Mouse (Mus musculus) heart, postnatal 25 days (tissue): ENCODE data around the gene Gm21454. TPM values are rescaled to one million over a fixed set of nuclear protein-coding genes. Genes with fewer than 3 reads are reported as not detected.
"Not testable (repeated sequence)": the region's sequence is repeated elsewhere in the genome, so short reads cannot be mapped to it uniquely, and the experiment has no call there.

ENCODE experiments used
- DNase-seq: peaks from one replicate; pipeline ENCODE4 v3.0.0; 2022; ENCODE audit warnings: low spot score
- intact Hi-C: fragments of 180-260 bp; cut with DNase I; formaldehyde crosslinking; loops from one replicate; pipeline ENCODE4 v1.15.1; 2025
- total RNA-seq, 2 experiments: library from RNA; stranded (reverse); gene quantifications; 2 replicates each; pipeline ENCODE4 v1.2.3; 2021

Gm21454 gene
- not detected for total RNA-seq

DNA sequence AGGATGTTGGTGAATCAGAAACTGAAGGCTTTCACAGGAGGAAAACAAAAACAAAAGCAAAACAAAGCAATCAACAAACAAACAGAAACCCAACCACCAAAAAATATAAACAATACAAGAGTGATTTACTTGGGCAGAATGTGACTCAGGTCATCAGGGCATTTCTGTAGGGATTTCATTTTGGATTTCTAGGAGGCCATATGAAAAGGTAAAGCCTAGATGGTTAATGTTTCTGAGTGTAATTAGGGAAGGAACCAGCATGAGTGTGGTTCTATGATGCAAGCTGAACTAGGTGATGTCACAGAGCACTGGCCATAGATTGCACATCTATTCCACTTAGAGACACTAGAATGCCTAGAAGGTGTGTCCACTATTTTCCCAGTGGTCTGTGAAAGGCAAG lies at the start of gene Gm21454, which contains the start of gene Gm21440:
Gene Gm21454, plus strand, starts transcription at position 352 of the 400 bp plus-strand sequence.
Gene Gm21440, plus strand, starts transcription at position 301 of the 400 bp plus-strand sequence.
- DNase-seq, intact Hi-C loops: not testable (repeated sequence)

DNA sequence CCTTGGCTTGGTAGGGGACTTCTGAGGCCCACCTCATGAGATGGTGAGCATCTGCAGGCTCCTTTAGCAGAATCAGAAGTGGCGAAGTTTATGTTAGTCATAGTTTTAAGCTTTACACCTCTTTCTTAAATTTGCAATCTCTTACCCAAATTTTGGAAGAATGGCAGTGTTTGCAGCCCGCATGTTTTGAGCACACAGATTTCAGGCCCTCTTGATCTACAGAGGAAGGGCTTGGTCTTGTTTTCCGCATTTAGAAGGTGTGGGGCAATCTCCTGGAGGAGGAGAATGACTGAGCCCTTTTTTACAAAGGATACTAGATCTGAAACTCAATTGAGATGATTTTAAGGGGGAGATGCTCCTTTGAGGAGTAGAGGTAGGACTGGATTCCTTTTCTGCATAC lies 28.4 kb upstream of the Gm21454 start, which contains the start of gene Gm21828:
Gene Gm21828, minus strand, starts transcription at position 101 of the 400 bp plus-strand sequence.
- intact Hi-C loops, DNase-seq: not testable (repeated sequence)

DNA sequence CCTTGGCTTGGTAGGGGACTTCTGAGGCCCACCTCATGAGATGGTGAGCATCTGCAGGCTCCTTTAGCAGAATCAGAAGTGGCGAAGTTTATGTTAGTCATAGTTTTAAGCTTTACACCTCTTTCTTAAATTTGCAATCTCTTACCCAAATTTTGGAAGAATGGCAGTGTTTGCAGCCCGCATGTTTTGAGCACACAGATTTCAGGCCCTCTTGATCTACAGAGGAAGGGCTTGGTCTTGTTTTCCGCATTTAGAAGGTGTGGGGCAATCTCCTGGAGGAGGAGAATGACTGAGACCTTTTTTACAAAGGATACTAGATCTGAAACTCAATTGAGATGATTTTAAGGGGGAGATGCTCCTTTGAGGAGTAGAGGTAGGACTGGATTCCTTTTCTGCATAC lies 96.7 kb downstream of the Gm21454 start, which contains the start of gene Gm21725:
Gene Gm21725, minus strand, starts transcription at position 101 of the 400 bp plus-strand sequence.
- DNase-seq, intact Hi-C loops: not testable (repeated sequence)

Other genes with a start within 250 kb of the Gm21454 start
- not detected for gene Gm20807, start 209.6 kb upstream of the Gm21454 start, total RNA-seq
- not detected for gene Gm21891, start 119.0 kb upstream of the Gm21454 start, total RNA-seq
- not detected for gene Gm21425, start 90.5 kb upstream of the Gm21454 start, total RNA-seq
- gene Gm21828, start 28.5 kb upstream of the Gm21454 start, total RNA-seq = not detected
- not detected for gene Gm21440, start 51 bp upstream of the Gm21454 start, total RNA-seq
- gene Gm21725, start 96.6 kb downstream of the Gm21454 start, total RNA-seq = not detected
- gene Gm21866, start 213.1 kb downstream of the Gm21454 start, total RNA-seq = not detected
- not detected for gene Gm20773, start 241.6 kb downstream of the Gm21454 start, total RNA-seq